Mouse (Mus musculus) hindbrain, embryonic 15.5 days (tissue): ENCODE measurements around the gene Ankrd28. TPM values are rescaled to one million over a fixed set of nuclear protein-coding genes. Genes with fewer than 3 reads are reported as not detected.
"Not testable (repeated sequence)": the region's sequence is repeated elsewhere in the genome, so short reads cannot be mapped to it uniquely, and the experiment has no call there.

Source experiments
- ATAC-seq: fragments of 200-750 bp; cut with Nextera tagmentation; 2 replicates; pipeline ENCODE4 v1.8.0; 2017; ENCODE audit warnings: low read depth, moderate number of reproducible peaks, moderate TSS enrichment; ENCODE audit not compliant: low FRiP score
- H3K27ac ChIP-seq: fragments of 300-500 bp; sonication (generic); replicated peaks from 2 replicates; pipeline ENCODE4 v1.5.1; 2015; ENCODE audit warnings: mild to moderate bottlenecking, inconsistent platforms
- H3K27me3 ChIP-seq: fragments of 300-500 bp; sonication (generic); 2 replicates; pipeline ENCODE4 v1.6.1; 2015; ENCODE audit warnings: control low read depth, inconsistent platforms
- H3K36me3 ChIP-seq: fragments of 300-500 bp; sonication (generic); 2 replicates; pipeline ENCODE4 v1.6.1; 2015; ENCODE audit warnings: control low read depth, inconsistent platforms
- H3K4me1 ChIP-seq: fragments of 300-500 bp; sonication (generic); replicated peaks from 2 replicates; pipeline ENCODE4 v1.6.1; 2015; ENCODE audit warnings: control low read depth, inconsistent platforms
- H3K4me2 ChIP-seq: fragments of 300-500 bp; sonication (generic); 2 replicates; pipeline ENCODE4 v1.6.1; 2015; ENCODE audit warnings: moderate library complexity, mild to moderate bottlenecking, inconsistent platforms
- H3K4me3 ChIP-seq: fragments of 300-500 bp; sonication (generic); 2 replicates; pipeline ENCODE4 v1.5.1; 2015; ENCODE audit warnings: mild to moderate bottlenecking, inconsistent platforms
- H3K9ac ChIP-seq: fragments of 300-500 bp; sonication (generic); 2 replicates; pipeline ENCODE4 v1.6.1; 2015; ENCODE audit warnings: inconsistent platforms
- H3K9me3 ChIP-seq: fragments of 300-500 bp; sonication (generic); 2 replicates; pipeline ENCODE4 v1.6.1; 2016; ENCODE audit warnings: control low read depth, inconsistent platforms
- WGBS: fragments of 180-500 bp; shearing (Covaris S2); methylation state at CpG from one replicate; pipeline ENCODE4 v1.1.7; 2015; 5-methylcytosine and 5-hydroxymethylcytosine counted together
- polyA plus RNA-seq: library from polyadenylated mRNA; unstranded; fragments of >200 nt; fragmentation: Nextera tagmentation; extraction: Ambion mirVana; gene quantifications from 2 replicates; pipeline ENCODE4 v1.2.1, GENCODE M21; 2015

Gene Ankrd28
- polyA plus RNA-seq, result 9.6 and 11.0 TPM in 2 replicates

GRCm38 (mm10) chr14:31830571-31831369 lies at the start of gene Ankrd28:
Ankrd28 (minus strand) TSS chr14:31830651.
- under 1% methylated on average over 78 of the region's 81 CpGs for WGBS
- Histone ChIP-seq H3K4me3 (peak within 1 kb of the TSS; percentile 82), H3K9me3 (no peaks in the 10 kb centered on the region), H3K27ac (peak within 1 kb of the TSS; percentile 96), H3K4me2 (peak within 1 kb of the TSS; percentile 77), H3K36me3 (no peaks in the 10 kb centered on the region), H3K27me3 (no peaks in the 10 kb centered on the region), H3K9ac (peak within 1 kb of the TSS; percentile 83), H3K4me1 (peaks cover 14% of the 10 kb centered on the region)
- ATAC-seq, result peak; percentile 99

GRCm38 (mm10) chr14:31879456-31879855 lies 49.0 kb upstream of the Ankrd28 start:
- no peaks in the 10 kb centered on the region for H3K27me3 ChIP-seq
- H3K36me3 ChIP-seq, result no peaks in the 10 kb centered on the region
- no peak overlapping the region for H3K4me2 ChIP-seq
- H3K27ac ChIP-seq, result no peak overlapping the region
- H3K4me1 ChIP-seq, result no peaks in the 10 kb centered on the region
- H3K9me3 ChIP-seq, result no peaks in the 10 kb centered on the region
- no peak overlapping the region for H3K9ac ChIP-seq
- ATAC-seq, result no peak
- WGBS, result 84% methylated on average over 6 of the region's 6 CpGs
- H3K4me3 ChIP-seq, result no peak overlapping the region

- ATAC-seq, result no peak
- Histone ChIP-seq H3K9me3 (no peaks in the 10 kb centered on the region), H3K4me2 (no peak overlapping the region), H3K27me3 (no peaks in the 10 kb centered on the region), H3K36me3 (no peaks in the 10 kb centered on the region), H3K27ac (no peak overlapping the region), H3K9ac (no peak overlapping the region), H3K4me3 (no peak overlapping the region), H3K4me1 (no peaks in the 10 kb centered on the region)
- WGBS, result 82% methylated on average over 5 of the region's 5 CpGs
Measured at GRCm38 (mm10) chr14:31872130-31872529, 41.7 kb upstream of the Ankrd28 start.

- H3K9ac ChIP-seq, result no peak overlapping the region
- 91% methylated on average over 5 of the region's 5 CpGs for whole genome bisulfite sequencing
- no peak for ATAC-seq
Measured at GRCm38 (mm10) chr14:31870436-31870835, 40.0 kb upstream of the Ankrd28 start.

GRCm38 (mm10) chr14:31868591-31868990 lies 38.1 kb upstream of the Ankrd28 start:
- H3K27me3 ChIP-seq, result no peaks in the 10 kb centered on the region
- H3K9ac ChIP-seq, result no peak overlapping the region
- H3K27ac ChIP-seq, result no peak overlapping the region
- ATAC-seq, result no peak
- no peaks in the 10 kb centered on the region for H3K4me1 ChIP-seq
- no peak overlapping the region for H3K4me3 ChIP-seq
- 81% methylated on average over 1 of the region's 1 CpGs for WGBS
- peaks cover 7% of the 10 kb centered on the region; the same call in 1 of the 2 replicates for H3K9me3 ChIP-seq
- H3K36me3 ChIP-seq, result no peaks in the 10 kb centered on the region
- no peak overlapping the region for H3K4me2 ChIP-seq

More at GRCm38 (mm10) chr14:31870436-31870835, 40.0 kb upstream of the Ankrd28 start:
- no peak overlapping the region for H3K4me3 ChIP-seq
- no peaks in the 10 kb centered on the region for H3K27me3 ChIP-seq
- H3K4me1 ChIP-seq, result no peaks in the 10 kb centered on the region
- H3K36me3 ChIP-seq, result no peaks in the 10 kb centered on the region
- no peak overlapping the region for H3K27ac ChIP-seq
- H3K9me3 ChIP-seq, result peaks cover 5% of the 10 kb centered on the region; the same call in 1 of the 2 replicates
- no peak overlapping the region for H3K4me2 ChIP-seq

GRCm38 (mm10) chr14:31866366-31866765 lies 35.9 kb upstream of the Ankrd28 start:
- ATAC-seq, H3K9me3 ChIP-seq: not testable (repeated sequence)

GRCm38 (mm10) chr14:31858679-31859078 lies 28.2 kb upstream of the Ankrd28 start:
- Histone ChIP-seq H3K36me3 (no peaks in the 10 kb centered on the region), H3K9me3 (no peaks in the 10 kb centered on the region), H3K4me3 (no peak overlapping the region), H3K27ac (no peak overlapping the region), H3K27me3 (no peaks in the 10 kb centered on the region), H3K4me1 (no peaks in the 10 kb centered on the region), H3K9ac (no peak overlapping the region), H3K4me2 (no peak overlapping the region)
- WGBS, result 92% methylated on average over 2 of the region's 2 CpGs
- no peak for ATAC-seq

More at GRCm38 (mm10) chr14:31866366-31866765, 35.9 kb upstream of the Ankrd28 start:
- H3K4me2 ChIP-seq, H3K36me3 ChIP-seq, H3K4me3 ChIP-seq, H3K27ac ChIP-seq, H3K27me3 ChIP-seq, H3K4me1 ChIP-seq, H3K9ac ChIP-seq: not testable (repeated sequence)
- 95% methylated on average over 10 of the region's 10 CpGs for WGBS

GRCm38 (mm10) chr14:31857096-31857975 lies 26.9 kb upstream of the Ankrd28 start:
- Histone ChIP-seq H3K36me3 (no peaks in the 10 kb centered on the region), H3K9me3 (no peaks in the 10 kb centered on the region), H3K4me3 (no peak overlapping the region)

GRCm38 (mm10) chr14:31856007-31856406 lies 25.6 kb upstream of the Ankrd28 start:
- Histone ChIP-seq H3K27ac (no peak overlapping the region), H3K4me1 (no peaks in the 10 kb centered on the region), H3K27me3 (no peaks in the 10 kb centered on the region), H3K36me3 (no peaks in the 10 kb centered on the region), H3K4me2 (no peak overlapping the region), H3K9ac (no peak overlapping the region), H3K4me3 (no peak overlapping the region), H3K9me3 (no peaks in the 10 kb centered on the region)
- WGBS, result 85% methylated on average over 5 of the region's 5 CpGs
- no peak for ATAC-seq

More at GRCm38 (mm10) chr14:31857096-31857975, 26.9 kb upstream of the Ankrd28 start:
- no peak overlapping the region for H3K27ac ChIP-seq
- H3K9ac ChIP-seq, result no peak overlapping the region
- no peak for ATAC-seq
- H3K27me3 ChIP-seq, result no peaks in the 10 kb centered on the region
- H3K4me2 ChIP-seq, result no peak overlapping the region
- 72% methylated on average over 11 of the region's 11 CpGs for WGBS
- H3K4me1 ChIP-seq, result no peaks in the 10 kb centered on the region

GRCm38 (mm10) chr14:31854667-31855066 lies 24.2 kb upstream of the Ankrd28 start:
- H3K27me3 ChIP-seq, result no peaks in the 10 kb centered on the region
- no peak for ATAC-seq
- H3K9ac ChIP-seq, result no peak overlapping the region
- H3K9me3 ChIP-seq, result no peaks in the 10 kb centered on the region
- no peaks in the 10 kb centered on the region for H3K36me3 ChIP-seq
- WGBS, result 69% methylated on average over 4 of the region's 4 CpGs
- no peak overlapping the region for H3K4me2 ChIP-seq
- H3K4me3 ChIP-seq, result no peak overlapping the region
- H3K27ac ChIP-seq, result no peak overlapping the region
- H3K4me1 ChIP-seq, result no peaks in the 10 kb centered on the region

- no peak overlapping the region for H3K27ac ChIP-seq
- H3K4me1 ChIP-seq, result no peaks in the 10 kb centered on the region
- WGBS, result 83% methylated on average over 4 of the region's 4 CpGs
- H3K9ac ChIP-seq, result no peak overlapping the region
- no peaks in the 10 kb centered on the region for H3K9me3 ChIP-seq
- no peaks in the 10 kb centered on the region for H3K36me3 ChIP-seq
- no peaks in the 10 kb centered on the region for H3K27me3 ChIP-seq
- H3K4me3 ChIP-seq, result no peak overlapping the region
- H3K4me2 ChIP-seq, result no peak overlapping the region
- no peak for ATAC-seq
Measured at GRCm38 (mm10) chr14:31843571-31843970, 13.1 kb upstream of the Ankrd28 start.

GRCm38 (mm10) chr14:31832022-31832421 lies 1.6 kb upstream of the Ankrd28 start:
- peak overlapping the region; percentile 83; the same call in 1 of the 2 replicates for H3K9ac ChIP-seq
- no peaks in the 10 kb centered on the region for H3K27me3 ChIP-seq
- H3K4me2 ChIP-seq, result peak overlapping the region; percentile 77
- H3K9me3 ChIP-seq, result no peaks in the 10 kb centered on the region
- H3K36me3 ChIP-seq, result no peaks in the 10 kb centered on the region
- peak overlapping the region; percentile 96 for H3K27ac ChIP-seq
- peak overlapping the region; percentile 82 for H3K4me3 ChIP-seq
- 51% methylated on average over 4 of the region's 4 CpGs for WGBS
- no peak for ATAC-seq
- H3K4me1 ChIP-seq, result peaks cover 14% of the 10 kb centered on the region
